Mouse (Mus musculus) limb, embryonic 13.5 days (tissue): ENCODE measurements around the gene Smurf2. TPM values are rescaled to one million over a fixed set of nuclear protein-coding genes. Genes with fewer than 3 reads are reported as not detected.

Experiments used
- microRNA-seq: library from miRNA; unstranded; fragments of <30 nt; microRNA quantifications from one replicate; pipeline ENCODE4, GENCODE M21; 2016
- polyA plus RNA-seq: library from polyadenylated mRNA; unstranded; fragments of >200 nt; fragmentation: Nextera tagmentation; extraction: Ambion mirVana; gene quantifications from 2 replicates; pipeline ENCODE4 v1.2.1, GENCODE M21; 2015

Gene Smurf2
- polyA plus RNA-seq, 1 experiment from 2014 or later: 14.5 TPM

Small RNA genes lying within 50 kb of the gene (microRNA-seq; reads per million reads assigned to microRNA genes)
- gene Gm25994 (not detected), gene Gm27322 (not detected), gene Mir3064 (7.5 reads per million, percentile 22 among the genes with 10 or more reads in this experiment)

Other genes starting within 250 kb of the Smurf2 start
- 33.5 and 36.8 TPM in 2 replicates for gene Pecam1, start 170.1 kb downstream of the Smurf2 start, polyA plus RNA-seq
- 1.4 and 2.2 TPM in 2 replicates for gene Milr1, start 169.5 kb downstream of the Smurf2 start, polyA plus RNA-seq
- gene Polg2, start 141.2 kb downstream of the Smurf2 start, polyA plus RNA-seq: 13.2 and 15.0 TPM in 2 replicates
- 359 and 363 TPM in 2 replicates for gene Ddx5, start 131.5 kb downstream of the Smurf2 start, polyA plus RNA-seq
- 23.5 and 28.9 TPM in 2 replicates for gene Cep95, start 131.5 kb downstream of the Smurf2 start, polyA plus RNA-seq
- 376 and 389 TPM in 2 replicates for gene Kpna2, start 78.8 kb upstream of the Smurf2 start, polyA plus RNA-seq
- 1.9 and 2.3 TPM in 2 replicates for gene 1810010H24Rik, start 105.0 kb upstream of the Smurf2 start, polyA plus RNA-seq
- gene Bptf, start 211.4 kb upstream of the Smurf2 start, polyA plus RNA-seq: 41.4 and 42.3 TPM in 2 replicates